Mouse (Mus musculus): ENCODE data around the gene Wbp2. TPM values are rescaled to one million over a fixed set of nuclear protein-coding genes. Genes with fewer than 3 reads are reported as not detected.

Wbp2 gene
- polyA plus RNA-seq, 1 experiment = 124 TPM

Other genes starting within 250 kb of the Wbp2 start
- gene Myo15b, start 228.6 kb downstream of the Wbp2 start, polyA plus RNA-seq (2012; ENCODE audit: insufficient read depth, insufficient read length, missing spikeins) = not detected in 2 replicates
- not detected in 2 replicates for gene Smim5, start 187.0 kb downstream of the Wbp2 start, polyA plus RNA-seq (2012; ENCODE audit: insufficient read depth, insufficient read length, missing spikeins)
- not detected in 2 replicates for gene Smim6, start 175.0 kb downstream of the Wbp2 start, polyA plus RNA-seq (2012; ENCODE audit: insufficient read depth, insufficient read length, missing spikeins)
- gene Sap30bp, start 153.7 kb downstream of the Wbp2 start, polyA plus RNA-seq (2012; ENCODE audit: insufficient read depth, insufficient read length, missing spikeins) = 10.0 and 12.0 TPM in 2 replicates
- 4.2 and 5.3 TPM in 2 replicates for gene Recql5, start 153.5 kb downstream of the Wbp2 start, polyA plus RNA-seq (2012; ENCODE audit: insufficient read depth, insufficient read length, missing spikeins)
- 1.5 and 2.2 TPM in 2 replicates for gene Itgb4, start 112.3 kb downstream of the Wbp2 start, polyA plus RNA-seq (2012; ENCODE audit: insufficient read depth, insufficient read length, missing spikeins)
- gene Galk1, start 74.3 kb downstream of the Wbp2 start, polyA plus RNA-seq (2012; ENCODE audit: insufficient read depth, insufficient read length, missing spikeins) = 9.6 and 12.4 TPM in 2 replicates
- gene H3f3b, start 59.0 kb downstream of the Wbp2 start, polyA plus RNA-seq (2012; ENCODE audit: insufficient read depth, insufficient read length, missing spikeins) = 85.7 and 112 TPM in 2 replicates
- gene Unk, start 56.7 kb downstream of the Wbp2 start, polyA plus RNA-seq (2012; ENCODE audit: insufficient read depth, insufficient read length, missing spikeins) = 2.9 and 4.0 TPM in 2 replicates
- not detected in 2 replicates for gene Unc13d, start 9.0 kb downstream of the Wbp2 start, polyA plus RNA-seq (2012; ENCODE audit: insufficient read depth, insufficient read length, missing spikeins)
- 4.6 and 8.3 TPM in 2 replicates for gene Trim47, start 40.2 kb upstream of the Wbp2 start, polyA plus RNA-seq (2012; ENCODE audit: insufficient read depth, insufficient read length, missing spikeins)
- 5.9 and 8.3 TPM in 2 replicates for gene Trim65, start 44.1 kb upstream of the Wbp2 start, polyA plus RNA-seq (2012; ENCODE audit: insufficient read depth, insufficient read length, missing spikeins)
- gene Mrpl38, start 51.9 kb upstream of the Wbp2 start, polyA plus RNA-seq (2012; ENCODE audit: insufficient read depth, insufficient read length, missing spikeins) = 99.5 and 121 TPM in 2 replicates
- gene Fbf1, start 81.2 kb upstream of the Wbp2 start, polyA plus RNA-seq (2012; ENCODE audit: insufficient read depth, insufficient read length, missing spikeins) = 3.8 and 5.3 TPM in 2 replicates
- gene Ten1, start 111.9 kb upstream of the Wbp2 start, polyA plus RNA-seq (2012; ENCODE audit: insufficient read depth, insufficient read length, missing spikeins) = 4.3 and 7.6 TPM in 2 replicates
- gene Acox1, start 112.0 kb upstream of the Wbp2 start, polyA plus RNA-seq (2012; ENCODE audit: insufficient read depth, insufficient read length, missing spikeins) = 223 and 402 TPM in 2 replicates
- 0.16 TPM in 1 of 2 replicates, not detected in the other for gene Evpl, start 151.1 kb upstream of the Wbp2 start, polyA plus RNA-seq (2012; ENCODE audit: insufficient read depth, insufficient read length, missing spikeins)
- 23.4 and 31.3 TPM in 2 replicates for gene Srp68, start 187.2 kb upstream of the Wbp2 start, polyA plus RNA-seq (2012; ENCODE audit: insufficient read depth, insufficient read length, missing spikeins)
- not detected in 2 replicates for gene Galr2, start 193.9 kb upstream of the Wbp2 start, polyA plus RNA-seq (2012; ENCODE audit: insufficient read depth, insufficient read length, missing spikeins)
- 61.2 and 74.2 TPM in 2 replicates for gene Exoc7, start 220.2 kb upstream of the Wbp2 start, polyA plus RNA-seq (2012; ENCODE audit: insufficient read depth, insufficient read length, missing spikeins)
- not detected in 2 replicates for gene Foxj1, start 248.4 kb upstream of the Wbp2 start, polyA plus RNA-seq (2012; ENCODE audit: insufficient read depth, insufficient read length, missing spikeins)

Data from brown adipose tissue, adult 24 weeks (tissue).